Mouse (Mus musculus): Measurements from ENCODE around the gene Ankdd1a. TPM values are rescaled to one million over a fixed set of nuclear protein-coding genes. Genes with fewer than 3 reads are reported as not detected.

Ankdd1a gene
- polyA plus RNA-seq, 1 experiment from 2014 or later = 0.18 TPM

DNA sequence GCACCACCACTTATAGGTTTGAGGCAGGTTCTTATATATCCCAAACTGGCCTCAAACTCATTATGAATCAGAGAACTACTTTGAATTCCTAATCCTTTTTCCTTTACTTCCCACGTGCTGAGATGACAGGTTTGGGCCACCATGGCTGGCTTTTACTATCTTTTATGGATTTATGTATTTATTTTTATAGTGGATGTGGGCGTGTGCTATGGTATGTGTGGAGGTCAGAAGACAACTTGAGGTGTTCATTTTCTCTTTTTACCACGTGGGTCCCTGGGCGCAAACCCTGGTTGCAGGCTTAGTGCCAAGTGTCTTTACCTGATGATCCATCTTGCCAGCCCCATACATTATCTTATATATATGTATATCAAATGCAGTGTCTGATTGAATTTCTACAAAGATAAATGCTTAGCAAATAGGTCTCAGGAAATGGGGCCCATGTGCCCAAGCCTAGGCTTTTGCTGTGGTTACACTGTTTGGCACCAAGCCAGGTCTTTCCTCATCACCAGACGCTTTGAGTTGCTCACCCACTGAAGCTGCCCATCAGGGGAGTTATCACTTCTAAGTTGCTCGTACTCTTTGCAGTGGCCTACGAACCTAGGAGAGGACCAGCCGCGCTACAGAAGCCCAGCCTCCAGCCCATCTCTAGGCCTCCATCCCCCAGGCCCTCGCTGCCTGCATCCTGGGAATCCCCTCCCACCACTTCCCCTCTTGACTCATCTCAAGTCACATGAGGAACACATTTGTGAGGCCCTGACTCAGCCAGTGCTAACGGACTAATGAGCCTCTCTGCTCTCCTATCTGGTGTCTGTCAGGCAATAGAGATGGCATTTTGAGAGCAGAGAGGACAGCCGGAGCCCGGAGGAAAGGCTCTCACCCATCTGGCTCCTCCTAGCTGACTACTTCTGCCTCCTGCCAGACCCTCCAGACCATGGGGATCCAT is 21.4 kb upstream of the Ankdd1a start:
- H3K36me3 ChIP-seq (ENCODE audit: control insufficient read depth, insufficient read depth, low read length) = no peaks in the 10 kb centered on the region
- H3K9me3 ChIP-seq (ENCODE audit: control insufficient read depth, low read length) = no peaks in the 10 kb centered on the region
- no peak overlapping the region for H3K9ac ChIP-seq (ENCODE audit: low read length)
- H3K27ac ChIP-seq (replicated peaks) = peak overlapping the region; percentile 63
- H3K4me2 ChIP-seq (replicated peaks; ENCODE audit: low read depth) = no peak overlapping the region
- H3K27me3 ChIP-seq (ENCODE audit: control insufficient read depth, insufficient read depth, low read length) = no peaks in the 10 kb centered on the region
- TF ChIP-seq CTCF (IDR thresholded peaks at IDR 0.05; ENCODE audit: low read depth) (no peak), EP300 (optimal IDR thresholded peaks at IDR 0.05) (no peak)
- H3K4me3 ChIP-seq (ENCODE audit: low read depth, low read length) = no peak overlapping the region
- peak; percentile 67 for ATAC-seq (ENCODE audit: low FRiP score, low TSS enrichment)
- 0 out of 2 replicates have a peak, but pooled peaks cover 3% of the 10 kb centered on the region for H3K4me1 ChIP-seq (replicated peaks; ENCODE audit: control insufficient read depth, insufficient read depth)
- DNase-seq (ENCODE audit: low spot score) = peak; percentile 46
- WGBS = 38% methylated on average over 13 of the region's 13 CpGs

- Histone ChIP-seq H3K27me3 (ENCODE audit: control insufficient read depth, insufficient read depth, low read length) (no peaks in the 10 kb centered on the region), H3K9ac (ENCODE audit: low read length) (no peak overlapping the region), H3K27ac (replicated peaks) (no peak overlapping the region), H3K9me3 (ENCODE audit: control insufficient read depth, low read length) (no peaks in the 10 kb centered on the region), H3K4me3 (ENCODE audit: low read depth, low read length) (no peak overlapping the region), H3K4me1 (replicated peaks; ENCODE audit: control insufficient read depth, insufficient read depth) (0 out of 2 replicates have a peak, but pooled peaks cover 3% of the 10 kb centered on the region), H3K36me3 (ENCODE audit: control insufficient read depth, insufficient read depth, low read length) (no peaks in the 10 kb centered on the region), H3K4me2 (replicated peaks; ENCODE audit: low read depth) (no peak overlapping the region)
- ATAC-seq (ENCODE audit: low FRiP score, low TSS enrichment) = no peak; the same call in 1 of the 2 replicates
- TF ChIP-seq CTCF (IDR thresholded peaks at IDR 0.05; ENCODE audit: low read depth) = no peak
- TF ChIP-seq EP300 (optimal IDR thresholded peaks at IDR 0.05) = no peak
- 52% methylated on average over 9 of the region's 9 CpGs for WGBS
- no peak for DNase-seq (ENCODE audit: low spot score)
Observed at GRCm38 (mm10) chr9:65539697-65540096, 19.7 kb upstream of the Ankdd1a start.

- TF ChIP-seq CTCF (IDR thresholded peaks at IDR 0.05; ENCODE audit: low read depth) (no peak), EP300 (optimal IDR thresholded peaks at IDR 0.05) (no peak)
- Histone ChIP-seq H3K4me2 (replicated peaks; ENCODE audit: low read depth) (no peak overlapping the region), H3K9me3 (ENCODE audit: control insufficient read depth, low read length) (no peaks in the 10 kb centered on the region), H3K4me1 (replicated peaks; ENCODE audit: control insufficient read depth, insufficient read depth) (0 out of 2 replicates have a peak, but pooled peaks cover 3% of the 10 kb centered on the region), H3K27me3 (ENCODE audit: control insufficient read depth, insufficient read depth, low read length) (no peaks in the 10 kb centered on the region), H3K27ac (replicated peaks) (no peak overlapping the region), H3K4me3 (ENCODE audit: low read depth, low read length) (no peak overlapping the region), H3K36me3 (ENCODE audit: control insufficient read depth, insufficient read depth, low read length) (no peaks in the 10 kb centered on the region), H3K9ac (ENCODE audit: low read length) (no peak overlapping the region)
- DNase-seq (ENCODE audit: low spot score) (no peak), ATAC-seq (ENCODE audit: low FRiP score, low TSS enrichment) (no peak)
- 82% methylated on average over 8 of the region's 8 CpGs for WGBS
Observed at GRCm38 (mm10) chr9:65537901-65538630, 18.1 kb upstream of the Ankdd1a start.

DNA sequence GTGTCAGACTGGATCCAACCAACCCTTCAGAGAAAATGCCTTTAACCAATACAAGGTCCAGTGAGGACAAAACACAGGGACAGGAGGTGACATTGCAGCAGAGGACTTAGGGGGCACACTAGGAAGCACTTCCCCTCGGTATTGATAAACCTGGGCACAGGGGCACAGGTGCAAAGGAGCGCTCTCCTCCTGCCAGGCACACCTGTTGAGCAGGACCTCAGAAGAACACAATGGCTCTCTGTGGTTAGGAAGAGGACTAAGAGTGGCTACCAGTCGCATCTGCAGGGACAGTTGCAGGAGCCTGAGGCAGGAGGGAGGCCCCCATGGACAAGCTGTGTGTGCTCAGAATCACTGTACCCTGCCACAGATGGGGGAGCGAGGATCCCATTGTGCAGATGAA is 16.5 kb upstream of the Ankdd1a start:
- DNase-seq (ENCODE audit: low spot score) (no peak), ATAC-seq (ENCODE audit: low FRiP score, low TSS enrichment) (no peak)
- WGBS = 73% methylated on average over 4 of the region's 4 CpGs
- H3K4me2 ChIP-seq (replicated peaks; ENCODE audit: low read depth) = no peak overlapping the region
- no peak overlapping the region for H3K4me3 ChIP-seq (ENCODE audit: low read depth, low read length)
- no peaks in the 10 kb centered on the region for H3K36me3 ChIP-seq (ENCODE audit: control insufficient read depth, insufficient read depth, low read length)
- no peaks in the 10 kb centered on the region for H3K4me1 ChIP-seq (replicated peaks; ENCODE audit: control insufficient read depth, insufficient read depth)
- TF ChIP-seq CTCF (IDR thresholded peaks at IDR 0.05; ENCODE audit: low read depth) (no peak), EP300 (optimal IDR thresholded peaks at IDR 0.05) (no peak)
- H3K9me3 ChIP-seq (ENCODE audit: control insufficient read depth, low read length) = no peaks in the 10 kb centered on the region
- no peak overlapping the region for H3K9ac ChIP-seq (ENCODE audit: low read length)
- no peaks in the 10 kb centered on the region for H3K27me3 ChIP-seq (ENCODE audit: control insufficient read depth, insufficient read depth, low read length)
- H3K27ac ChIP-seq (replicated peaks) = no peak overlapping the region

- H3K4me3 ChIP-seq (ENCODE audit: low read depth, low read length) = no peak overlapping the region
- no peak overlapping the region for H3K9ac ChIP-seq (ENCODE audit: low read length)
- DNase-seq (ENCODE audit: low spot score) (no peak), ATAC-seq (ENCODE audit: low FRiP score, low TSS enrichment) (no peak)
- no peak for TF ChIP-seq EP300 (optimal IDR thresholded peaks at IDR 0.05)
- no peak for TF ChIP-seq CTCF (IDR thresholded peaks at IDR 0.05; ENCODE audit: low read depth)
- H3K9me3 ChIP-seq (ENCODE audit: control insufficient read depth, low read length) = no peaks in the 10 kb centered on the region
- WGBS = 85% methylated on average over 10 of the region's 11 CpGs
- no peaks in the 10 kb centered on the region for H3K27me3 ChIP-seq (ENCODE audit: control insufficient read depth, insufficient read depth, low read length)
- H3K4me1 ChIP-seq (replicated peaks; ENCODE audit: control insufficient read depth, insufficient read depth) = no peaks in the 10 kb centered on the region
- no peaks in the 10 kb centered on the region for H3K36me3 ChIP-seq (ENCODE audit: control insufficient read depth, insufficient read depth, low read length)
- H3K4me2 ChIP-seq (replicated peaks; ENCODE audit: low read depth) = no peak overlapping the region
- no peak overlapping the region for H3K27ac ChIP-seq (replicated peaks)
Observed at GRCm38 (mm10) chr9:65535789-65536469, 15.9 kb upstream of the Ankdd1a start.

Measured in stomach, postnatal 0 days (tissue).